Mouse (Mus musculus) embryonic facial prominence, embryonic 10.5 days (tissue): ENCODE measurements at regions not wholly inside any gene's neighbourhood (a gene's known extent, or its start where the extent isn't known, plus 50 kb on each side); places are given as distances from the start of the nearest gene placed in this dataset.
A peak's percentile ranks its signal among the peaks of the same experiment; 100 is the strongest.
"Not testable (repeated sequence)": the region's sequence is repeated elsewhere in the genome, so short reads cannot be mapped to it uniquely, and the experiment has no call there.

Source experiments
- DNase-seq: peaks from one replicate; pipeline ENCODE4 v3.0.0-alpha.2; 2017; ENCODE audit warnings: low spot score
- H3K27ac ChIP-seq: fragments of 300-500 bp; sonication (generic); replicated peaks from 2 replicates; pipeline ENCODE4 v1.5.1; 2016; ENCODE audit warnings: mild to moderate bottlenecking
- H3K27me3 ChIP-seq: fragments of 300-500 bp; sonication (generic); replicated peaks from 2 replicates; pipeline ENCODE4 v1.6.1; 2016; ENCODE audit warnings: low read depth, mild to moderate bottlenecking; ENCODE audit not compliant: poor library complexity, severe bottlenecking
- H3K36me3 ChIP-seq: fragments of 300-500 bp; sonication (generic); replicated peaks from 2 replicates; pipeline ENCODE4 v1.6.1; 2016; ENCODE audit warnings: mild to moderate bottlenecking, moderate library complexity
- H3K4me1 ChIP-seq: fragments of 300-500 bp; sonication (generic); 2 replicates; pipeline ENCODE4 v1.6.1; 2016
- H3K4me3 ChIP-seq: fragments of 300-500 bp; sonication (generic); 2 replicates; pipeline ENCODE4 v1.5.1; 2016; ENCODE audit warnings: mild to moderate bottlenecking, moderate library complexity
- H3K9me3 ChIP-seq: fragments of 300-500 bp; sonication (generic); 2 replicates; pipeline ENCODE4 v1.6.1; 2016; ENCODE audit warnings: mild to moderate bottlenecking
- WGBS: fragments of 180-500 bp; shearing (Covaris S2); methylation state at CpG from one replicate; pipeline ENCODE4 v1.1.7; 2016; 5-methylcytosine and 5-hydroxymethylcytosine counted together

- 44% methylated on average over 6 of the region's 6 CpGs for WGBS
Measured at GRCm38 (mm10) chr5:134046086-134046485, 53.4 kb upstream of the Castor2 start.

GRCm38 (mm10) chr5:134042938-134043337 is 56.6 kb upstream of the Castor2 start:
- H3K4me3 ChIP-seq, H3K27ac ChIP-seq, H3K36me3 ChIP-seq, H3K27me3 ChIP-seq, DNase-seq, H3K4me1 ChIP-seq, H3K9me3 ChIP-seq: not testable (repeated sequence)
- 74% methylated on average over 1 of the region's 2 CpGs for WGBS

More at GRCm38 (mm10) chr5:134046086-134046485, 53.4 kb upstream of the Castor2 start:
- Histone ChIP-seq H3K4me3 (no peak overlapping the region), H3K36me3 (no peaks in the 10 kb centered on the region), H3K27ac (no peak overlapping the region), H3K4me1 (peaks cover 12% of the 10 kb centered on the region), H3K27me3 (no peaks in the 10 kb centered on the region), H3K9me3 (peaks cover 7% of the 10 kb centered on the region)
- no peak for DNase-seq

DNA sequence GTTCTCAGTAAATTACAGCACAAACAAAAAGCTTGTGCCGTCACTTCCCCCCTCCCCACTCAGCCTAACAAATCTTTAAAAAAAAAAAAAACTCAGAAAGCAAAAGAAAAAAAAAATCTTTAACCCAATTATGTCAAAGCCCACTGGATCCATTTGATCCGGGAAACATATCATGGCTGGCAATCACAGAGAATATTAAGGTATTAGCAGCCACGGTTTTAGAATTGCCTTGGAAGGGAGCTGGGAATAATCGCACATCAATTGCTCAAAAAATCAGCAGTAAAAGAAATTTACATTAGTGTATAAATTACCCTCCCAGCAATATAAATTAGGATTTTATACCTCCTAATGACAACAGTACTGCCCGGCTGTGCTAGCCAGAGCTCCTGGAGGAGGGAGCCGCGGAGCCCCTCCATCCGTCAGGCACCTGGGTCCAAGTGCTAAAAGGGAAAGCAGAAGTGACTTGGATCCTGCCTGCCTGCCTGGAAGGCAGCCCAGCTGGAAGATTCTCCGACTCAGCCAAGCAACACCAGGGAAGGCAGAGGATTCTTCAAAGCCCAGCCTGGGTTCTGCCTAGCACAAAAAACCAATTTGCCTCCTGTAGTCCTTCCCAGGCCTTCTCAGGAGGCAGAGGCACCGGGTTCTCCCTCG is 72.1 kb upstream of the Castor2 start:
- Histone ChIP-seq H3K4me1 (no peaks in the 10 kb centered on the region), H3K4me3 (no peak overlapping the region), H3K36me3 (no peaks in the 10 kb centered on the region), H3K27ac (no peak overlapping the region), H3K9me3 (no peaks in the 10 kb centered on the region), H3K27me3 (no peaks in the 10 kb centered on the region)
- WGBS = 67% methylated on average over 11 of the region's 11 CpGs
- DNase-seq = no peak

DNA sequence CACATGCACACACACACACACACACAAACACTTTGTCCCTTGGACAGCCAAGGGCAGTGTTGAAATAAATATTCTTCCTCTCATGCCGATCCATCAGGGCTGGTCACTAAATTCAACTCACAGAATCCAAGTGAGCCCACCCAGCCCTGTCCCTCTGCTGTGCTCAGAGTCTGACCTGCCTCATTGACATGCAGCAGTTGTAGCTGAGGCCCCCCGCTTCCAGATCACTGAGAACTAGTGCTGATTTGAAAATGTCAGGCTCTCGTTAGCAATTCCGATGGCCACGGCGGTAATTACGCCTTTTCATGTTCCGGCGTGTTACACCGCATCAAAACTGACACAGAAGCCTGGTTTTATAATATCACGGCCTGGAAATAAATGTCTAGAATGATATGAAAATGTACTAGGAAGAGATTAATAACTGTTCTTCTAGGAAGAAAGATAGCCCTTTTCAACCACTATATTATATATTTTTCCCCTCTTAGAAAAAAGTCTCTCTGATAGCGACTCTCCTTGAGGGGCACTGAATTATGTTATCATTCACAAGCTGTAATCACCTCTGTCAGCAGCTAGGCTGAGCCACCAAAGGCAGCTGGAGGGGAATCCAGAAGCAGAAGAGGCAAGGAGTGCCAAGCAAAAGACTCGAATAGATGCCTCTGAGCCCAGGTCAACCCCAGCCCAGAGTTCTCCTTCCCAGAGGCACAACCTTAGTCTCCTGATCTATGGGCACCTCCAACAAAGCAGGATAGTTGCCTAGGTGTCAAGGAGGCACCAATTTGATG is 79.7 kb upstream of the Castor2 start:
- H3K27ac ChIP-seq = no peak overlapping the region
- 83% methylated on average over 13 of the region's 13 CpGs for WGBS
- no peak for DNase-seq

DNA sequence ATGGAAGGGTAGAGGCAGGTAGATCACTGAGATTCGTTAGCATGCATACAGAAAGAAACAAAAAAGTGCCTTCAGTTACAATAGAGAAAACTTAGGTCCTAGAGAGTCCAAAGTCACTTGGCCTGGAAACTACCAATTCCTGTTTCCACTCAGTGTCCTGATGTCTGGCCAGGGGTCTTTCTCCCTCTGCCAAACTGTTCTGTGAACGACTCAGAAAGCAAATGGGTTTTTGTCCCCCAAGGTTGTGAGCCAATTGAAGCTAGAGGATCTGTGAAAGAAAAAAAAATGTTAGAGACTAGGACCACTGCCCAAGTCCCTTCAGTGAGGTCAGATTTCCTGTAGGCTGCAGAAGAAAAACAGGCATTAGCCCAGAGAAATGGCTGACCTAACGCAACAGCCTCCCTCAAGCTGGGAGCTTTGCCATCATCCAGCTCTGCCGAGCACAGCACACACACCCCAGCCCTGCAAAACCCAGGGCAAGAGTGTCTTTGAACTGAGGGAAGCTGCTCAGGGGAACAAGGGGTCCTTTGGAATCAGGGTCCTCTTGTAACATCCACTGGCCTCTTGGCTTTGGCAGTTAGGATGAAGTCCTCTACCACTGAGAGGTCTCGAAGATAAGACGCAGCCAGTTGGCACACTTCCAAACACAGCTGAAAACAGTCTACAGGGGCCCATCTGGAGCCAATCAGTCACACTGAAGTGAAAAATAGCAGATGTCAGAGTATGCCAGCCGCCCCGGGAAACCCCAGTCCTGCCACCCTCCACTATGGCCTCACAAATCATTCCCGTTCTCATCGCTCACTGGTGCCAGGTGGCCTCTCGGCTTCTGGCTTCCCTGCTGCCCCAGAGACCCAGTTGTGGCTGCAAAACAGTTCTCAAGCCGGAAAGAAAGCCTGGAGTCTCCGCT is 85.0 kb upstream of the Castor2 start:
- 40% methylated on average over 13 of the region's 13 CpGs for WGBS
- Histone ChIP-seq H3K27ac (peak overlapping the region; percentile 78), H3K9me3 (no peaks in the 10 kb centered on the region), H3K36me3 (no peaks in the 10 kb centered on the region), H3K4me1 (peaks cover 30% of the 10 kb centered on the region), H3K27me3 (no peaks in the 10 kb centered on the region), H3K4me3 (peak overlapping the region; percentile 25; the same call in 1 of the 2 replicates)
- peak; percentile 83 for DNase-seq

More for the DNA sequence above, 79.7 kb upstream of the Castor2 start:
- Histone ChIP-seq H3K4me1 (peaks cover 17% of the 10 kb centered on the region), H3K27me3 (no peaks in the 10 kb centered on the region), H3K36me3 (no peaks in the 10 kb centered on the region), H3K9me3 (no peaks in the 10 kb centered on the region), H3K4me3 (no peak overlapping the region)

DNA sequence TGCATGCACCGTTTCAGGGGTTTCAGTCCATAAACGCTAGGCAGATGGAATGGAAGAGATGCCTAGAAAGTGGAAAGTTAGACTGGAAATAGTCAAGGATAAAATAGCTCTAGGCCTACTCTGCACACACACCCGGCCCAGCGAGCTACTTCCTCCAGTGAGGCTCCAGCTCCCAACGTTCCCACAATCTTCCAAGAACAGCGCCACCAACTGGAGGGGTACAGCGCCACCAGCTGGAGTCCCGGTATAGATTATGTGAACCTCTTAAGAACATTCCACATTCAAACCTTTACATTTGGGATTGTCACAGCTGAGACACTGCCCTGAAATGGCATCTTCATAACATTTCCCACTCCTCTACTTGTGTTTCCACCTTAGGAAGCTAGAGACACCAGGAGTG is 86.3 kb upstream of the Castor2 start:
- no peaks in the 10 kb centered on the region for H3K36me3 ChIP-seq
- H3K27ac ChIP-seq = no peak overlapping the region
- H3K27me3 ChIP-seq = peaks cover 12% of the 10 kb centered on the region
- H3K4me1 ChIP-seq = peaks cover 29% of the 10 kb centered on the region
- no peaks in the 10 kb centered on the region for H3K9me3 ChIP-seq
- DNase-seq = no peak
- no peak overlapping the region for H3K4me3 ChIP-seq
- 81% methylated on average over 8 of the region's 8 CpGs for WGBS

GRCm38 (mm10) chr5:134009843-134010242 is 89.7 kb upstream of the Castor2 start:
- WGBS = 78% methylated on average over 14 of the region's 14 CpGs
- DNase-seq = no peak
- H3K4me3 ChIP-seq = no peak overlapping the region
- H3K9me3 ChIP-seq = no peaks in the 10 kb centered on the region
- H3K36me3 ChIP-seq = no peaks in the 10 kb centered on the region
- H3K4me1 ChIP-seq = peaks cover 35% of the 10 kb centered on the region
- H3K27me3 ChIP-seq = peaks cover 16% of the 10 kb centered on the region
- H3K27ac ChIP-seq = no peak overlapping the region; the same call in 1 of the 2 replicates

- no peak for DNase-seq
- Histone ChIP-seq H3K27ac (peak overlapping the region; percentile 59), H3K4me1 (peaks cover 21% of the 10 kb centered on the region), H3K9me3 (no peaks in the 10 kb centered on the region), H3K27me3 (peaks cover 16% of the 10 kb centered on the region), H3K4me3 (no peak overlapping the region), H3K36me3 (no peaks in the 10 kb centered on the region)
- WGBS = 25% methylated on average over 3 of the region's 3 CpGs
Measured at GRCm38 (mm10) chr5:134007127-134007771, 92.3 kb upstream of the Castor2 start.

- H3K9me3 ChIP-seq = no peaks in the 10 kb centered on the region
- H3K4me3 ChIP-seq = peak overlapping the region; percentile 45
- H3K4me1 ChIP-seq = peaks cover 21% of the 10 kb centered on the region
- H3K36me3 ChIP-seq = no peaks in the 10 kb centered on the region
- DNase-seq = peak; percentile 89
- H3K27me3 ChIP-seq = peaks cover 16% of the 10 kb centered on the region
- 2% methylated on average over 14 of the region's 14 CpGs for WGBS
- peak overlapping the region; percentile 80 for H3K27ac ChIP-seq
Measured at GRCm38 (mm10) chr5:134006470-134007126, 92.9 kb upstream of the Castor2 start.

GRCm38 (mm10) chr5:134006001-134006400 is 93.5 kb upstream of the Castor2 start:
- Histone ChIP-seq H3K4me1 (peaks cover 21% of the 10 kb centered on the region), H3K4me3 (no peak overlapping the region), H3K27ac (0 out of 2 replicates have a peak overlapping the region, but pooled peaks have one; percentile 35), H3K36me3 (no peaks in the 10 kb centered on the region), H3K9me3 (no peaks in the 10 kb centered on the region), H3K27me3 (peaks cover 16% of the 10 kb centered on the region)
- 22% methylated on average over 3 of the region's 3 CpGs for WGBS
- DNase-seq = no peak

GRCm38 (mm10) chr5:134000100-134000499 is 99.4 kb upstream of the Castor2 start:
- H3K9me3 ChIP-seq = no peaks in the 10 kb centered on the region
- no peak for DNase-seq
- 13% methylated on average over 3 of the region's 3 CpGs for WGBS
- peak overlapping the region; percentile 76 for H3K27ac ChIP-seq
- no peak overlapping the region for H3K4me3 ChIP-seq
- no peaks in the 10 kb centered on the region; the same call in 1 of the 2 replicates for H3K27me3 ChIP-seq
- H3K4me1 ChIP-seq = peaks cover 18% of the 10 kb centered on the region
- H3K36me3 ChIP-seq = no peaks in the 10 kb centered on the region
